In genomic region chr3:69859858-69860588, GRCm38 (mm10) we compare ENCODE assay signal across 9 mouse cellular contexts. TPM values are rescaled to one million over a fixed set of nuclear protein-coding genes. Genes with fewer than 3 reads are reported as not detected.
A peak's percentile ranks its signal among the peaks of the same experiment; 100 is the strongest.
DNase-seq lines count a peak whose midpoint lies in the region; ATAC-seq and TF ChIP-seq lines count a peak whose summit lies in the region.
"Had no signal": no experiment of that assay in that cellular context is flagged by ENCODE, and none has a peak within 500 bp of the region (broad histone marks: within the 10 kb centered on the region; RNA-seq: fewer than 3 reads in every experiment).

Gene Sptssb (minus strand): TSS chr3:69859940.

- 3% methylated on average over 24 of the region's 24 CpGs for WGBS in heart, embryonic 13.5 days
- WGBS in hindbrain, postnatal 0 days, result under 1% methylated on average over 24 of the region's 24 CpGs
- 2% methylated on average over 24 of the region's 24 CpGs for WGBS in midbrain, embryonic 10.5 days

- peaks cover 22% of the 10 kb centered on the region for H3K4me1 ChIP-seq in heart, embryonic 13.5 days
- H3K4me1 ChIP-seq in hindbrain, postnatal 0 days (ENCODE audit: insufficient read depth, low read length), result no peaks in the 10 kb centered on the region
- peaks cover 20% of the 10 kb centered on the region for H3K4me1 ChIP-seq in midbrain, embryonic 10.5 days

- H3K36me3 ChIP-seq in heart, embryonic 13.5 days, result no peaks in the 10 kb centered on the region
- H3K36me3 ChIP-seq in hindbrain, postnatal 0 days (ENCODE audit: insufficient read depth, low read length), result no peaks in the 10 kb centered on the region
- H3K36me3 ChIP-seq in midbrain, embryonic 10.5 days, result no peaks in the 10 kb centered on the region

- ATAC-seq in heart, embryonic 13.5 days (ENCODE audit: extremely low read depth, insufficient number of reproducible peaks, low FRiP score, low TSS enrichment), result no peak
- ATAC-seq in hindbrain, postnatal 0 days, result peak; percentile 46; the same call in 1 of the 2 replicates
- ATAC-seq in megakaryocyte-erythroid progenitor cell, adult 5-6 weeks (replicated peaks; ENCODE audit: low FRiP score, low TSS enrichment, poor library complexity, severe bottlenecking), result no peak

- no peaks in the 10 kb centered on the region for H3K9me3 ChIP-seq in heart, embryonic 13.5 days
- no peaks in the 10 kb centered on the region for H3K9me3 ChIP-seq in hindbrain, postnatal 0 days (ENCODE audit: low read length)
- no peaks in the 10 kb centered on the region for H3K9me3 ChIP-seq in midbrain, embryonic 10.5 days (replicated peaks)

- H3K27ac ChIP-seq in heart, embryonic 13.5 days (replicated peaks), result no peak within 1 kb of the TSS
- H3K27ac ChIP-seq in hindbrain, postnatal 0 days, result peak within 1 kb of the TSS; percentile 13; the same call in 1 of the 2 replicates
- peak within 1 kb of the TSS; percentile 33; the same call in 1 of the 2 replicates for H3K27ac ChIP-seq in midbrain, embryonic 10.5 days (replicated peaks)

- H3K4me2 ChIP-seq in heart, embryonic 13.5 days, result peak within 1 kb of the TSS; percentile 92
- peak within 1 kb of the TSS; percentile 98 for H3K4me2 ChIP-seq in hindbrain, postnatal 0 days (ENCODE audit: low read depth, low read length)

- intact Hi-C loops in heart, postnatal 14 days (cut with DNase I), result no loop called here
- intact Hi-C loops in left cerebral cortex, postnatal 4 days (cut with DNase I), result no loop called here

- DNase-seq in heart, postnatal 14 days, result no peak
- peak; percentile 39 for DNase-seq in embryo, embryonic 9.5 days (ENCODE audit: extremely low spot score)
- peak; percentile 44 for DNase-seq in hindbrain, postnatal 0 days (ENCODE audit: low spot score)
- DNase-seq in left cerebral cortex, postnatal 4 days, result peak; percentile 29
- DNase-seq in midbrain, embryonic 10.5 days (ENCODE audit: low spot score), result peak; percentile 30
- DNase-seq in urinary bladder, adult 18-20 months (ENCODE audit: low spot score in 2 of 2), result peak; percentile 50 to 82

- H3K27me3 ChIP-seq in heart, embryonic 13.5 days (replicated peaks), result peaks cover 12% of the 10 kb centered on the region
- H3K27me3 ChIP-seq in hindbrain, postnatal 0 days (ENCODE audit: insufficient read depth, low read length), result no peaks in the 10 kb centered on the region
- H3K27me3 ChIP-seq in midbrain, embryonic 10.5 days (ENCODE audit: low read depth, poor library complexity, severe bottlenecking), result peaks cover 36% of the 10 kb centered on the region
- H3K27me3 ChIP-seq: CH12.LX had no signal

- TF ChIP-seq CTCF in hindbrain, postnatal 0 days (IDR thresholded peaks at IDR 0.05; ENCODE audit: low read depth), result peak; percentile 37; the same call in 1 of the 2 replicates

- peak within 1 kb of the TSS; percentile 60 for H3K4me3 ChIP-seq in heart, embryonic 13.5 days
- H3K4me3 ChIP-seq in hindbrain, postnatal 0 days (ENCODE audit: low read length), result peak within 1 kb of the TSS; percentile 49
- peak within 1 kb of the TSS; percentile 65 for H3K4me3 ChIP-seq in midbrain, embryonic 10.5 days

- H3K9ac ChIP-seq in heart, embryonic 13.5 days, result peak within 1 kb of the TSS; percentile 74
- H3K9ac ChIP-seq in hindbrain, postnatal 0 days (replicated peaks; ENCODE audit: low read length), result peak within 1 kb of the TSS; percentile 52

RNA-seq across cellular contexts. Expression of gene Sptssb, which starts in this region (rescaled TPM):
- polyA plus RNA-seq in heart, embryonic 13.5 days (2015; fragmentation: Nextera tagmentation; extraction: Ambion mirVana), result 0.24 and 1.0 TPM in 2 replicates
- total RNA-seq in heart, postnatal 14 days (2021), result not detected
- total RNA-seq in hindbrain, postnatal 0 days (2014; rRNA removed), result 1.5 TPM in 2 replicates
- 1.6 and 1.7 TPM in 2 replicates for polyA plus RNA-seq in hindbrain, postnatal 0 days (2015; fragmentation: Nextera tagmentation; extraction: Ambion mirVana)
- total RNA-seq in left cerebral cortex, postnatal 4 days (2021), result 1 to 10 TPM in 1 of 2 experiments, under 1 TPM in 1; 0.30 to 1.6 TPM
- polyA plus RNA-seq in midbrain, embryonic 10.5 days (2016; fragmentation: Nextera tagmentation; extraction: Ambion mirVana), result 0.10 and 0.15 TPM in 2 replicates
- total RNA-seq in megakaryocyte-erythroid progenitor cell, adult 5-6 weeks (2014; fragmentation: Nextera tagmentation), result not detected in 2 replicates
- total RNA-seq in megakaryocyte-erythroid progenitor cell, adult 5-6 weeks (2017), result not detected in 2 replicates
- total RNA-seq: CH12.LX had no signal

Comparison
In these comparisons a context has a peak if more than half of its experiments do, and no peak if none do; other contexts are left out.
1. Peak in DNase-seq, H3K4me3 ChIP-seq and H3K27ac ChIP-seq in midbrain, embryonic 10.5 days; RNA of the gene not detected or under 1 TPM.
2. DNase-seq: peak in embryo, embryonic 9.5 days (single experiment), hindbrain, postnatal 0 days (single experiment), left cerebral cortex, postnatal 4 days (single experiment) and urinary bladder, adult 18-20 months (2 of 2); none in heart, postnatal 14 days (0 of 2).
3. Peak in every context shown above with its lines, with median percentiles within 50 percentile points of each other: H3K4me3 ChIP-seq.